Mouse (Mus musculus): ENCODE results near the gene Fbh1.
A peak's percentile ranks its signal among the peaks of the same experiment; 100 is the strongest.

The Fbh1 gene

GRCm38 (mm10) chr2:11714535-11714934 is 62.8 kb downstream of the Fbh1 start:
- DNase-seq, result no peak

- DNase-seq, result no peak
These were observed 64.4 kb downstream of the Fbh1 start for GRCm38 (mm10) chr2:11713021-11713420.

GRCm38 (mm10) chr2:11712483-11712990 is 64.8 kb downstream of the Fbh1 start:
- DNase-seq, result no peak

- peak; percentile 62 for DNase-seq
These were observed 67.3 kb downstream of the Fbh1 start for GRCm38 (mm10) chr2:11710101-11710500.

GRCm38 (mm10) chr2:11708538-11708937 is 68.8 kb downstream of the Fbh1 start:
- DNase-seq, result no peak

- no peak for DNase-seq
These were observed 70.7 kb downstream of the Fbh1 start for GRCm38 (mm10) chr2:11706746-11707065.

- peak; percentile 13 for DNase-seq
These were observed 71.2 kb downstream of the Fbh1 start for GRCm38 (mm10) chr2:11706030-11706745.

GRCm38 (mm10) chr2:11705201-11706025 is 72.0 kb downstream of the Fbh1 start, which contains the start of gene Il15ra:
Gene Il15ra (plus strand): TSS chr2:11705290.
- DNase-seq, result peak; percentile 87

- DNase-seq, result no peak
These were observed 77.5 kb downstream of the Fbh1 start for GRCm38 (mm10) chr2:11699905-11700304.

- DNase-seq, result peak; percentile 55
These were observed 78.4 kb downstream of the Fbh1 start for GRCm38 (mm10) chr2:11698994-11699393.

GRCm38 (mm10) chr2:11695867-11696266 is 81.5 kb downstream of the Fbh1 start:
- no peak for DNase-seq

- DNase-seq, result peak; percentile 56
These were observed 83.3 kb downstream of the Fbh1 start for GRCm38 (mm10) chr2:11694104-11694503.

GRCm38 (mm10) chr2:11693352-11693751 is 84.0 kb downstream of the Fbh1 start:
- DNase-seq, result no peak
